Mouse (Mus musculus) ES-Bruce4 (cell line): ENCODE measurements around the gene Setd2.

Experiments used
- CTCF ChIP-seq: IDR thresholded peaks from one replicate; pipeline ENCODE4 v1.8.1; 2011; ENCODE audit warnings: low read depth, low read length
- EP300 ChIP-seq: IDR thresholded peaks from 2 replicates; pipeline ENCODE4 v1.6.1; 2011; ENCODE audit warnings: low read depth, low read length; ENCODE audit not compliant: insufficient read depth
- POLR2A ChIP-seq: IDR thresholded peaks from one replicate; pipeline ENCODE4 v1.8.1; 2011; ENCODE audit warnings: low read length; ENCODE audit not compliant: insufficient read depth

DNA sequence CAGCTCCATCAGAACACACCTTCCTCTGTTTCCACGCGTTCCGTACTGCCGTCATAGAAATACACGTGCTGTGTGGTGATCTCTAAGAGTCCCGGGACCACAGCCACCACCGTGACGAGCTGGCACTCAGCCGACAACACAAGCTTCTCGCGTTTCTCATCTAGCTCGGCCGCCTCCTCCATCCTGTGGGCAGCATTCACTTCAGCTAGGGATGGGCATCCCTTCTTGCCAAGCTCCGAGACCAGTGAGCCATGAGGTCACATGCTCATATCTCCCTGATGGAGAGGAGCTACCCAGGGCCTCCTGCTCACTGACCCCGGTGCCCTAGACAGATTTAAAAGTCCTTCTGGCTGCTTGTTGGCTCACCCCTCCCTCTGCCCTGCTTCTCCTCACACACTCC, 97.8 kb downstream of the Setd2 start:
- no peak for TF ChIP-seq EP300
- no peak for TF ChIP-seq POLR2A
- no peak for TF ChIP-seq CTCF
